Mouse (Mus musculus): Measurements from ENCODE around the gene Skint9. TPM values are rescaled to one million over a fixed set of nuclear protein-coding genes. Genes with fewer than 3 reads are reported as not detected.

Skint9 gene
- not detected for polyA plus RNA-seq (2017; shearing (Covaris generic))

DNA sequence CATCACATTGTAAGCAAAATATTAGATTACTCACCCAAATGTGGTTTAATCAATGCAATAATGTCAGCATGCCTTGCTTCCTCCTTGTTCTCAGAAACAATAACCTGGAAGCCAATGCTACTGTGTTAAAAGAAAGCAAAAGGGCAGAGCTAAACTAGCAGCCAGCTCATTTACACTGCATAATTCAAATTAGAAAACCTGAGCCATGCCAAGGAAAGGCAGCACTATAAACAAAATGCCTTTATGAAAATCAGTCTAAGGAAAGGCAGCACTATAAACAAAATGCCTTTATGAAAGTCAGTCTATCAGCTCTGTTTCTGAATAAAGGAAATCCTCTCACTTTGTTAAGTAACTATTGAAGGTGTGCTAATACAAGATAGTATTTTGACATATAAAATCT is at the start of gene Skint9:
Skint9 (minus strand) TSS at position 101 of the 400 bp plus-strand sequence.

Other genes with a start within 250 kb of the Skint9 start
- gene Skint3, start 201.7 kb downstream of the Skint9 start, polyA plus RNA-seq (2017; shearing (Covaris generic)), result not detected
- gene Skint2, start 123.2 kb upstream of the Skint9 start, polyA plus RNA-seq (2017; shearing (Covaris generic)), result not detected

Measured in activated CD4-positive, CD25-positive, alpha-beta regulatory T cell (primary cell).